Mouse (Mus musculus) midbrain, embryonic 13.5 days (tissue): ENCODE data around the gene Txn1. TPM values are rescaled to one million over a fixed set of nuclear protein-coding genes. Genes with fewer than 3 reads are reported as not detected.

Experiments
- ATAC-seq: fragments of 200-750 bp; cut with Nextera tagmentation; 2 replicates; pipeline ENCODE4 v1.8.0; 2017; ENCODE audit warnings: mild to moderate bottlenecking, moderate TSS enrichment, moderate library complexity
- H3K27ac ChIP-seq: fragments of 300-500 bp; sonication (generic); 2 replicates; pipeline ENCODE4 v1.5.1; 2015; ENCODE audit warnings: inconsistent platforms, mild to moderate bottlenecking, moderate library complexity
- H3K27me3 ChIP-seq: fragments of 300-500 bp; sonication (generic); 2 replicates; pipeline ENCODE4 v1.6.1; 2015; ENCODE audit warnings: mild to moderate bottlenecking, inconsistent platforms
- H3K36me3 ChIP-seq: fragments of 300-500 bp; sonication (generic); 2 replicates; pipeline ENCODE4 v1.6.1; 2015; ENCODE audit warnings: mild to moderate bottlenecking, inconsistent platforms
- H3K4me1 ChIP-seq: fragments of 300-500 bp; sonication (generic); replicated peaks from 2 replicates; pipeline ENCODE4 v1.6.1; 2015; ENCODE audit warnings: inconsistent platforms
- H3K4me2 ChIP-seq: fragments of 300-500 bp; sonication (generic); replicated peaks from 2 replicates; pipeline ENCODE4 v1.6.1; 2015; ENCODE audit warnings: moderate library complexity, mild to moderate bottlenecking, inconsistent platforms
- H3K4me3 ChIP-seq: fragments of 300-500 bp; sonication (generic); replicated peaks from 2 replicates; pipeline ENCODE4 v1.5.1; 2015; ENCODE audit warnings: mild to moderate bottlenecking, inconsistent platforms
- H3K9ac ChIP-seq: fragments of 300-500 bp; sonication (generic); replicated peaks from 2 replicates; pipeline ENCODE4 v1.6.1; 2015; ENCODE audit warnings: mild to moderate bottlenecking, inconsistent platforms
- H3K9me3 ChIP-seq: fragments of 300-500 bp; sonication (generic); 2 replicates; pipeline ENCODE4 v1.6.1; 2016; ENCODE audit warnings: mild to moderate bottlenecking, inconsistent platforms
- WGBS: fragments of 180-500 bp; shearing (Covaris S2); methylation state at CpG from one replicate; pipeline ENCODE4 v1.1.7; 2015; 5-methylcytosine and 5-hydroxymethylcytosine counted together
- polyA plus RNA-seq: library from polyadenylated mRNA; unstranded; fragments of >200 nt; fragmentation: Nextera tagmentation; extraction: Ambion mirVana; gene quantifications from 2 replicates; pipeline ENCODE4 v1.2.1, GENCODE M21; 2015

The Txn1 gene
- polyA plus RNA-seq, result 279 and 303 TPM in 2 replicates

GRCm38 (mm10) chr4:57956029-57956960 is at the start of gene Txn1:
Gene Txn1 (minus strand): TSS chr4:57956411.
- ATAC-seq, result peak; percentile 98

DNA sequence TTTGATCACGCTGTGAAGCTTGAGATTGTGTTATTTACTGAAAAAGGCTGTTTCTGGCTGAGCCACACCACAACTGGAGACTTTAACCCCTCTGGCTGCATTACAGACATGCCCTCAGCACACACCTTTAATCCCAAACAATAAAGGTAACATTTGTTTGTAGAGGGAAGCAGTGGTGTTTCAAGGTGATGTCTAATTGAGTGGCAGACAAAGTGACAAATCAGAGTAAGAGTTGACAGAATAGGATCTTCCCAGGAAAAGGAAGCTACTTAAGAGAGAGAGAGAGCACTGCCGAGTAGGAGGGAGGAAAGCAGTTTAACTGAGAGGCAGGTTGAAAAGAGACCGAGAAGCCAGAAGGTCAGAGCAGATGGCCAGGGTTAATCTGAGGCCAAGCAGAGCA is 47.3 kb upstream of the Txn1 start:
- Histone ChIP-seq H3K36me3 (no peaks in the 10 kb centered on the region), H3K4me2 (no peak overlapping the region), H3K27ac (no peak overlapping the region), H3K4me3 (no peak overlapping the region), H3K9me3 (no peaks in the 10 kb centered on the region), H3K9ac (no peak overlapping the region), H3K4me1 (no peaks in the 10 kb centered on the region), H3K27me3 (no peaks in the 10 kb centered on the region)
- WGBS, result 61% methylated on average over 3 of the region's 3 CpGs
- ATAC-seq, result no peak

More at GRCm38 (mm10) chr4:57956029-57956960, at the start of gene Txn1:
- peak within 1 kb of the TSS; percentile 70 for H3K4me3 ChIP-seq
- H3K4me2 ChIP-seq, result peak within 1 kb of the TSS; percentile 74
- H3K4me1 ChIP-seq, result peaks cover 27% of the 10 kb centered on the region
- peak within 1 kb of the TSS; percentile 82 for H3K9ac ChIP-seq
- 0 out of 2 replicates have a peak, but pooled peaks cover 5% of the 10 kb centered on the region for H3K9me3 ChIP-seq
- under 1% methylated on average over 71 of the region's 71 CpGs for WGBS
- H3K27ac ChIP-seq, result peak within 1 kb of the TSS; percentile 91
- H3K36me3 ChIP-seq, result peaks cover 9% of the 10 kb centered on the region
- peaks cover 4% of the 10 kb centered on the region; the same call in 1 of the 2 replicates for H3K27me3 ChIP-seq

GRCm38 (mm10) chr4:57991425-57991824 is 35.2 kb upstream of the Txn1 start:
- Histone ChIP-seq H3K27ac (no peak overlapping the region), H3K9ac (no peak overlapping the region), H3K4me3 (no peak overlapping the region), H3K9me3 (no peaks in the 10 kb centered on the region), H3K4me1 (no peaks in the 10 kb centered on the region), H3K4me2 (no peak overlapping the region), H3K27me3 (no peaks in the 10 kb centered on the region), H3K36me3 (no peaks in the 10 kb centered on the region)
- WGBS, result 94% methylated on average over 1 of the region's 1 CpGs
- no peak for ATAC-seq

DNA sequence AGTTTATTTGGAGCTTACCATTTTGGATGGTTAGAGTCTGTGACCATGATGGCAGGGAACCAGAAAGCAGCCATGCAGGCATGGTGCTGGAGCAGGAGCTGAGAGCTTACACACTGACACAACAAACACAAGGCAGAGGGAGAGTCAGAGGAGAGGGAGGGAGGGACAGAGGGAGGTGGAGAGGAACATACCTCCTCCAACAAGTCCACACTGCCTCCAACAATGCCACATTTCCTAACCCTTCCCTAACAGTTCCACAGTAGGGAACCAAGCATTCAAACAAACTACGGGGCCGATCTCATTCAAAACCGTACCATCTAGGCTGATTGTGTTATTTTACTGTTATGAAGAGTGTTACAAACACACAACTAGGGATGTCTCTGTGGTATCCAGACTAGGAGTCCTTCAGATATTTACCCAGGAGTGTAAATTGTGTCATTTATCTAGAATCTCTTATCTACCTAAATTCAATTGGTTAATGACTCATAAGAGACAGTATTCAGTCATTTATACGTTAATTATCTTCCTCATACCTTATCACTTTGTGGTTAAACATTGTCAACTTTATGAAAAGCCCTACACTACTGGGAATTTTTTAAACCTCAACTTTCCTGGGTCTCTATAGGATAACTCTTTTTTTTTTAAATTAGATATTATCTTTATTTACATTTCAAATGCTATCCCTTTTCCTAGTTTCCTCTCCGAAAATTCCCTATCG is 18.3 kb upstream of the Txn1 start:
- Histone ChIP-seq H3K9ac (no peak overlapping the region), H3K4me1 (no peaks in the 10 kb centered on the region), H3K36me3 (no peaks in the 10 kb centered on the region), H3K4me3 (no peak overlapping the region), H3K27me3 (no peaks in the 10 kb centered on the region), H3K27ac (no peak overlapping the region), H3K9me3 (no peaks in the 10 kb centered on the region), H3K4me2 (no peak overlapping the region)
- WGBS, result 89% methylated on average over 6 of the region's 6 CpGs
- no peak for ATAC-seq

DNA sequence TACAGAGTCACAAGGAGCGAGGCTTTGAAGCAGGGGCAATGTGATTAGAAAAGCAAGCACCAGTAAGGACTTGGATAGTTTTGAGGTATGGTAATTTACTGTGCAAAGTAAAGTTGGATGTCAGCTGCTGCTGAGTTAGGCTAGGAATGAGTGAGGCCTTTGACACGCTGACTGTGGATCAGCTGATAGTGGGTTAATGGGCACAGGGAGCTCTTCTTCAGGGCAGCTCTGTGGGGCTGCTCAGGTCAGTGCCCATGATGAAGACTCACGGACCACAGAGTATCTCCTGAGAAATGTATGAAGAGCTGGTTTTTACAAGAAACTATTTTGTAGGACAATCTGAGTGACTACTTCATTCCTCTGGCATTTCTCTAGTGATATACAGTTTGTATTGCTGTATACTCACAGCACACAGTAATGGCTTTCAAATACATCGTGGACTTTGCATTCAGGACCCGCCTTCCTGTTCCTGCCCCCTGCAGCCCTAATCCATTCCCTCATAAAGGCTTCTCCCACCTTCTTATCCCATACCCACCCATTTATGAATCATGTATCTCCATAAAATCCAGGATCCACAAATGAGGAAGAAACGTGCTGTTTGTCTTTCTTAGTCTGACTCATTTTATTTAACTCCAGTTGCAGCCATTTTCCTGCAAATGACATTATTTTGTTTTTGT is 17.5 kb upstream of the Txn1 start:
- 79% methylated on average over 6 of the region's 6 CpGs for WGBS

GRCm38 (mm10) chr4:57970285-57970684 is 14.1 kb upstream of the Txn1 start:
- no peak for ATAC-seq
- no peaks in the 10 kb centered on the region for H3K9me3 ChIP-seq

More for the DNA sequence above, 17.5 kb upstream of the Txn1 start:
- no peak overlapping the region for H3K4me2 ChIP-seq
- no peak overlapping the region for H3K27ac ChIP-seq
- ATAC-seq, result no peak
- no peaks in the 10 kb centered on the region for H3K27me3 ChIP-seq
- H3K4me1 ChIP-seq, result no peaks in the 10 kb centered on the region
- H3K9ac ChIP-seq, result no peak overlapping the region
- H3K9me3 ChIP-seq, result no peaks in the 10 kb centered on the region
- no peak overlapping the region for H3K4me3 ChIP-seq
- H3K36me3 ChIP-seq, result no peaks in the 10 kb centered on the region

GRCm38 (mm10) chr4:57967195-57967594 is 11.0 kb upstream of the Txn1 start:
- H3K9me3 ChIP-seq, result no peaks in the 10 kb centered on the region
- H3K27me3 ChIP-seq, result no peaks in the 10 kb centered on the region
- WGBS, result 77% methylated on average over 3 of the region's 3 CpGs
- no peak for ATAC-seq
- no peak overlapping the region for H3K4me3 ChIP-seq
- no peak overlapping the region for H3K27ac ChIP-seq
- no peak overlapping the region for H3K9ac ChIP-seq
- H3K4me1 ChIP-seq, result no peaks in the 10 kb centered on the region
- no peak overlapping the region for H3K4me2 ChIP-seq
- no peaks in the 10 kb centered on the region for H3K36me3 ChIP-seq

More at GRCm38 (mm10) chr4:57970285-57970684, 14.1 kb upstream of the Txn1 start:
- Histone ChIP-seq H3K4me1 (no peaks in the 10 kb centered on the region), H3K36me3 (no peaks in the 10 kb centered on the region), H3K9ac (no peak overlapping the region), H3K27me3 (no peaks in the 10 kb centered on the region), H3K27ac (no peak overlapping the region), H3K4me3 (no peak overlapping the region), H3K4me2 (no peak overlapping the region)

DNA sequence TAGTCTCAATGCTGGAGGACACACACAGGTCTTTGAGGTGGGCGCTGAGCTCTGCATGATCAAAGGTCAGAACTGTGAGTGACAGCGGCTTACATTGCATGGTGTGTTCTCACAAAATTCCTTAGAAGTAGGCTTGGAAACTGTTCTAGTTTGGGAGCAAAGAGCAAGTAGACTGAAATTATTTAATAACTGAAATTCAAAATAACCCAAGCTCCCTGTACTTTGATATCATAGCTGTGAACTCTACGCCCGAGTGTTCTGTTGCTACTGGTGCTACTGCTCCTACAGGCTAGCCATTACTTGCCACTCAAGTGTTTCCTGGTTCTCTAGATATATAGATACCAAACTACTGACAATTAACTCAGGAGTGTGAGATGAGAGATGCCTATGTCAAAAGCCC is 9.3 kb upstream of the Txn1 start:
- WGBS, result 97% methylated on average over 4 of the region's 4 CpGs
- Histone ChIP-seq H3K27ac (no peak overlapping the region), H3K27me3 (no peaks in the 10 kb centered on the region), H3K9me3 (no peaks in the 10 kb centered on the region), H3K36me3 (no peaks in the 10 kb centered on the region), H3K4me3 (no peak overlapping the region), H3K4me2 (no peak overlapping the region), H3K9ac (no peak overlapping the region), H3K4me1 (no peaks in the 10 kb centered on the region)
- no peak for ATAC-seq

- 26% methylated on average over 1 of the region's 1 CpGs for WGBS
- Histone ChIP-seq H3K4me2 (no peak overlapping the region), H3K36me3 (no peaks in the 10 kb centered on the region), H3K9ac (no peak overlapping the region), H3K4me3 (no peak overlapping the region), H3K9me3 (no peaks in the 10 kb centered on the region), H3K27me3 (no peaks in the 10 kb centered on the region), H3K4me1 (no peaks in the 10 kb centered on the region), H3K27ac (no peak overlapping the region)
- no peak for ATAC-seq
These were observed 7.9 kb upstream of the Txn1 start for GRCm38 (mm10) chr4:57964143-57964542.

DNA sequence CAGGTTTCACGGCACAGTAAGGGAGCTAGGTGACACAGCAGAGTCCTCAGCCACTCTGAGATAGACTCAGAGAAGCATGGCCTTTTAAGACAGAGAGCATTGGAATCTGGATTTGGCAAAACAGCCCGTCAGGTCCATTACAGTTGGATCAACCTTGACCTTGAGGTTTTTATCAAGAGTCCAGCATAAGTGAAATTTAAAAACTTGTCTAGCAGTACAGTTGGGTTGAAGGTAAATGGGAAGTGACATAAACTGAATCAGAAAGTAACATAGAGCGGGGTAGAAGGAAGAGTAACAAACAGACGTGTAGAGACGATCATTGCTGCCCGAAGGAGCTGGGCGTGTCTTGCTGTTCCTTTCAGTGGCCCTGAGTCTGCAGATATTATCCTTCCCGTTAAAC is 2.8 kb upstream of the Txn1 start:
- Histone ChIP-seq H3K4me3 (no peak overlapping the region), H3K4me1 (peaks cover 22% of the 10 kb centered on the region), H3K9ac (no peak overlapping the region), H3K9me3 (no peaks in the 10 kb centered on the region), H3K27ac (no peak overlapping the region), H3K36me3 (no peaks in the 10 kb centered on the region), H3K4me2 (no peak overlapping the region), H3K27me3 (peaks cover 4% of the 10 kb centered on the region; the same call in 1 of the 2 replicates)
- 90% methylated on average over 8 of the region's 8 CpGs for WGBS
- ATAC-seq, result no peak

GRCm38 (mm10) chr4:57958098-57958497 is 1.9 kb upstream of the Txn1 start:
- WGBS, result 85% methylated on average over 9 of the region's 9 CpGs
- no peak overlapping the region for H3K27ac ChIP-seq
- no peak overlapping the region for H3K9ac ChIP-seq
- no peak overlapping the region for H3K4me2 ChIP-seq
- no peaks in the 10 kb centered on the region for H3K36me3 ChIP-seq
- peaks cover 27% of the 10 kb centered on the region for H3K4me1 ChIP-seq
- no peak overlapping the region for H3K4me3 ChIP-seq
- H3K9me3 ChIP-seq, result no peaks in the 10 kb centered on the region
- peaks cover 4% of the 10 kb centered on the region; the same call in 1 of the 2 replicates for H3K27me3 ChIP-seq
- no peak for ATAC-seq
